Mouse (Mus musculus) thymus, postnatal 0 days (tissue): ENCODE results near the gene Rtn1. TPM values are rescaled to one million over a fixed set of nuclear protein-coding genes. Genes with fewer than 3 reads are reported as not detected.
A peak's percentile ranks its signal among the peaks of the same experiment; 100 is the strongest.

Experiments used
- DNase-seq: peaks from one replicate; pipeline ENCODE4 v3.0.0-alpha.2; 2015; ENCODE audit warnings: low spot score
- polyA plus RNA-seq: library from polyadenylated mRNA; unstranded; fragments of >200 nt; fragmentation: Nextera tagmentation; extraction: Ambion mirVana; gene quantifications from 2 replicates; pipeline ENCODE4 v1.2.1, GENCODE M21; 2015

The Rtn1 gene
- polyA plus RNA-seq, 1 experiment from 2014 or later: 0.75 TPM

GRCm38 (mm10) chr12:72279129-72279875 is 129.6 kb downstream of the Rtn1 start:
- no peak for DNase-seq

DNA sequence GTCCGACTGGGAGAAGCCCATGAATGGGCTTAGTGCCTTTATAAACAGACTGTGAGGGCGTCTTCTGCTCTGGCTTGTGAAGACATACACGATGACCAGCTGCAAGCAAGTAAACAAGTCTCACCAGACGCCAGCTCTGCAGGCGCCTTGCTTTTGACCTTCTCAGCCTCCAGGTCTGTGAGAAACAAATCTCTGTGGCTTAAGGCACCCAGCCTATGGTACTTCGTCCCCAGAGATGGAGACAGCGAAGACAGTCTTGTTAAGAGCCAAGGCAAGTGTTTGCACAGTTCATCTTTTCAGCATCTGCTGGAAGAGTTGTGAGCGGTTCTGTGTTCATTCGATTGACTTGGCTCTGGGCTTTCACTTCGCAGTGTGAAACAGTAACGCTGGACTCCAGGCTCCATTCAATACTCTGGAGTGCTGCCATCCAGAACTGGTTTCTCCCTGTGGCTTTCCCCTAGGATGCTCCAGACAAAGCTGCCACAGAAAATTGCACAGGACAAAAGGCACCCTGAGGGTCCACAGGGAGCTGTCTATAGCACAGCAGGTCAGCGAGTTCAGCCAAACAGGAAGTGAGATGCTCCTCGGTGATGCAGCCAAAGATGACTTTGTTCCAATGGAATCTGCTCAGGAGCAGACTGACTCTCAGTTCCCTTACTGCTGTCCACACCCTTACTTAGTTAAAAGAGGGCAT is 135.0 kb downstream of the Rtn1 start:
- no peak for DNase-seq

DNA sequence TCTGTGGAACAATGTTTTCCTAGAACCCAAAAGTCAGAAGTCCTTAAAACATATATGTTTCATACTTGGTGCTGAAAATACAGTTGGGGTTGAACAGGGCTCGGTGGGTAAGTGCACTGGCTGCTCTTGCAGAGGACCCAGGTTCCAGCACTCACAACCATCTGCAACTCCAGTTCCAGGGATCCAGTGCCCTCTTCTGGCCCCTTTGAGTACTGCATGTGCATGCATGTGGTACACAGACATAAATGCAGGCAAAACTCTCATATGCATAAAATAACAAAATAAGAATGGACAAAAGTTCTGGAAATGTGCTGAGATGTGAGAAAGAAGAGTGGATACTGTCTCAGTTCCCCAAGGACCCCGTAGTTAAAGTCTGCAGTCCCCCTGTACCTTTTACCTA is 141.2 kb downstream of the Rtn1 start:
- DNase-seq: no peak

DNA sequence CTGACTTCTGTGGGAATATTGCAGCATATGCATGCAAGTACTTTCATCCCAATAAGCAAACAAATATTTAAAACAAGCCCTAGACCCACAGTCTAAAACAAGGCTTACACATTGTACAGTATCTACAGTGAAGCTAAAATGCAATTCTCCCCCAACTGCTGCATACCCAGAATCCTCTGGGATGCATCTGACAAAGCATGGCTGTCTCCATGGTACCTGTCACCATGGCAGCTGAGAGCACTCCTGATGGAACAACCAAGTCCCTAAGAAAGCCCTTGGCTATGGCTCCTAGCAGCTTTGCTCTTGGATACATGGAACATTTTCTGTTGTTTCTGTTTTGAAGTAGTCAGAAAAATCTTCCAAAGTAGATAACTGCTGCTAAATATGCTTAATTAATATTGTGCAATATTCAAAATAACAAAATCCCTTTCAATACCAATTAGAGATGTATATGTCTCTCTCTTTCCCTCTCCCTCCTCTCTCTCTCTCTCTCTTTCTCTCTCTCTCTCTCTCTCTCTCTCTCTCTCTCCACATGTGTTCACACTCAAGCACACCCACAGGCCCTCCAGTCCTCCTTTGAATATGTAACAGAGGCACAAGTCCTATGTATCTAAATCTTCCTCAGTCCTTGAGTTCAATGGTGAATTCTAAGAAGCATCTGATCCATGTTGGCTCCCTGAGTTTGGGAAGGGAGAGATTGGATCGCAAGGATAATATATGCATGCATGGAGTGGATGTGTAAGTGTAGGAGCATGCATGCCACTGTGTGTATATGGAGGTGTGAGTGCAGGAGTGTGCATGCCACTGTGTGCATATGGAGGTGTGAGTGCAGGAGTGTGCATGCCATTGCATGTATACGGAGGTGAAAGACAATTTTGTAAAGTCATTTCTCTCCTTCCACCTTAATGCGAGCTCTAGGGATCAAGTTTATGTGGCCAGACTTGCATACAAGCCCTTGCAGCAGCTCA is 143.3 kb downstream of the Rtn1 start:
- DNase-seq: no peak

DNA sequence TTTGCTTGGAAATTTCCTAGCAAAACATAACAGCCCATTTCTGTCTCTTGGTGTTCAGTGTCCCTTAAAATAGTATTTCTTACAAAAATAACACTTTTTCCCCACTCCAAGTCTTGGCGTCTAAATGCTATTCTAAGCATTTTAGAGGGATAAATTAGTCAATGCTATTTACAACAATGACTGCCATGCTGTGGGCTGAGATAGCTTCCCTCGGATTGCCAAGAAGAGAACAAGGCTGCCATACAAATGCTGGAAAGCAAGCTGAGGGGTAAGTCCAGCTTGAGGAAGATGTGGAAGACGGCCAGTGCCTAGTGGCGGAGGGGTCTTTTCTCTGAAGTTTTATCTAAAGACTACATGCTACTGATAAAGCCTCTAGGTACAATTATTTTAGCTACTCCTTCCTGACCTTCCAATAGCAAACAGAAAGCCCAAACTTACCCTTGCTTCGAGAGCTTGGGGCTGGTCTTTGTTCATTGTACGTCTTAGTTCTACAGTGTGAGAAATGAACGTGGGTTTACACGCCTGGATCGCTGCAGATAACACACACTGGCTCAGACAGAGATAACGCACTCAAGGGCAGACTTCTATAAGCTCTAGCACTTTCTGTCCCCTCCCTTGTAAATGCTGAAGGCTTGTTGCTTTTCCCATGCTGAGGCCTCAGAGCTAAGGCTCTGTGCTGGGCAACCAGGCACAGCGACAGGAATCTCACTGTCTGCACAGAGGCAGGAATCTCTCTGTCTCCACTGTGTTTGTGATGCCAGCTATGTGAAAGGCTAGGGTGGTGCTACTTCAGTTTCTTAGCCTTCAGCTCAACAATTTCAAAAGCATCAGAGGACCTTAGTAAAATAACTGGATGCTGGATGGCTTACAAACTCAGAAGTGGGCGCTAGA is 145.4 kb downstream of the Rtn1 start:
- no peak for DNase-seq

GRCm38 (mm10) chr12:72257000-72257399 is 151.9 kb downstream of the Rtn1 start:
- no peak for DNase-seq

- no peak for DNase-seq
Observed at GRCm38 (mm10) chr12:72253040-72253439, 155.8 kb downstream of the Rtn1 start.

GRCm38 (mm10) chr12:72251890-72252445 is 156.9 kb downstream of the Rtn1 start:
- DNase-seq: no peak

DNA sequence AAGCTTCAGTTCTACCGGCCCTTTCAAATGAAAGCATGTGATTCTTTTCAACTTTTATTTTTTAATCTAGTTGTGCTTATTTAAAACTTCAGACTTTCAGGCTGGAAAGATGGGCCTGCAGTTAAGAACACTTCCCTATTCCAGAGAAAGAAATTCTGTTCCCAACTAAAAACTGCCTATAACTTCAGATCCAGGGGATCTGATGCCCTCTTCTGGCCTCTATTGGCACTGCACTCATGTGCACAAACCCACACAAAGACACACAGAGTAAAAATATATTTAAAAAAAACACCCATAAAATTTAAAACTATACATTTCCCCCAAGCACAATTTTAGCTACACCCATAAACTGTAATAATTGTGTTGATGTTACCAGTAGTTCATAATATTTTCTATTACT is 163.9 kb downstream of the Rtn1 start:
- DNase-seq: no peak

DNA sequence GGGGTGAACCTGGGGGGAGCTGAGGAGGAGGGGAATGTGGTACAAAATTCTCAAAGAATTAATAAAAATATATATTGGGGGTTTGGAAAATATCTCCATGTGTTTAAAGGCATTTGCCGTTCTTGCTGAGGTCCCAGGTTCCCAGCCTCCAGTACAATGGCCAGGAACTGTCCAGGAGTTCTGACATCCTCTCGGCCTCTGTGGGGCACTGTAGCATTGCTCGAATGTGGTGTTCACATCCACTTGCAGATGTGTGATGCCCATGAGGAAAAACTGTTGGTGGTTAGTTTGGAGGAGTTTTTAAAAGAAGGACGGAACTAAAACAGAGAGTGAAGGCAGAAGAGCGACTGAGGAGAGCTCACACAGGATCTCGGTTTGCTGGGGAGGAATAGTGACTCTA is 166.0 kb downstream of the Rtn1 start:
- no peak for DNase-seq

- no peak for DNase-seq
Observed at GRCm38 (mm10) chr12:72240506-72240905, 168.3 kb downstream of the Rtn1 start.

GRCm38 (mm10) chr12:72239230-72239894 is 169.5 kb downstream of the Rtn1 start:
- no peak for DNase-seq

DNA sequence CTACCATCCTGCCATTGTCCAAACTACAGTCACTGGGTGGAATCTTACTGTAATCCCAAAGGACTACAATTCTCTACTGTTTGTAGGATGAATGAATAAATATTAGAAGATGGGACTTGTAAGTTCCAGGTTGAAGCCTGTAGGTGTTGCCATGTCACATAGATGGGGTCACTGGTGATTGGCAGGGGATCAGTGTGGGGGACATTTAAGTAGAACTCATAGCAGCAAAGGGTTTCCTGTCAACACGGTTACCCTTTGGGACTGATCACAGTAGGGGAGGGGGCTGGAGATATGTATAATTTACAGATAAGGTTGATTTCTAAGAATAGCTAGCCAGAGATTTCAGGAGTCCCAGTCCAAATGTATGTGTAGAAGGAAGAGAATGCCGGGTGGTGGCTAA is 171.6 kb downstream of the Rtn1 start:
- DNase-seq: no peak

DNA sequence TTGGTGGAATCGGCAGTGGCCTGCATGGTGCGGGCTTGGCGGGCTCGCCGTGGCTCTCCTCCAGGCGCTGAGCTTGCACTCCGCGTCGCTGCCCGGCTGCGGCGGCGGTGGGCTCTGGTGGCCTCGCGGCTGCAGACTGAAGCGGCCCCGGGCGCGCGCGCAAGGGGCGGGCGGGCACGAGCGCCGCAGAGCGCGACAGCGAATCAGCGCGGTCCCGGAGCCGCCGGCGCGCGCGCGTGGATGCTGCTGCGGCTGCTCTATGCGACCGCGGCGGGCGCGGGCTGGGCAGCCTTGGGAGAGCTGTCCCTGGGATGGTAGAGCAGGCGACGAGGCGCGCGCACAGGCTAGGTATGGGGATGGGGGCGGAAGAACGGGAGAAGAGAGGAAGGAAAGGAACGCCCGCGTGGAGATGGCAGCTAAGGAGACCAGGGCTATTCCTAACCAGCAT is 172.3 kb downstream of the Rtn1 start:
- peak; percentile 11 for DNase-seq

DNA sequence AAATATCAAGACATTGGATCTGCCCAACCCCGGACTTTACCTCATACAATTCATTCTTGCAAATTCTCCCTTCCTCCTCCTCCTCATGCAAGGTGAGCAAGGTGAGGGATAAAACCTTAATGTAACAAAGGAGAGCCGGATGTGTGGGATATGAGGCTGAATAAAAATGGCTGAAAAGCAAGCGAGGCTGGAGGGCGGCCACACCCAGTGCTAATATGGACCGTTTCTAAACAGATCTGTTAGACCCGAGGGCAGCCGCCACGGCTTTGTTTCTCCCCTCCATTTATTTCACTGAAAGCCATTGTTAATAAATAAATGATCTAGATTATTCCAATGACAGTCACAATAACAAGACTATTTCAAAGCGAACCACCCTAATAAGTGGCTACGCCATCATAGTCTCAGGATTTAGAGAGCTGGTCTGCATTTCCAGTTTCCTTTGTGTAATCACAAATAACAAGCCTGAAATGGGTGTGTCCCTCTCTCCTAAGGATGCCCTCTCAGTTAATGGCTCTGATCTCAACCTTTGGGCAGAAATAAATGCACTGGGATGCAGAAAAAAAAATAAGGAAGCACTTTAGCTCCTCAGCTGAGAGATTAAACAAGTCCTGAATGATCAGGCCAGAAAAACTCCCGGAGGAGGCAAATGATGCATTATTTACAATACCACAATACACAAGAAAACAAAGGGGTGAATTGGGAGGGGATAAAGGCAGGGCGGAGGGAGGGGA is 173.1 kb downstream of the Rtn1 start:
- DNase-seq: no peak

GRCm38 (mm10) chr12:72234966-72235365 is 173.9 kb downstream of the Rtn1 start:
- DNase-seq: no peak

DNA sequence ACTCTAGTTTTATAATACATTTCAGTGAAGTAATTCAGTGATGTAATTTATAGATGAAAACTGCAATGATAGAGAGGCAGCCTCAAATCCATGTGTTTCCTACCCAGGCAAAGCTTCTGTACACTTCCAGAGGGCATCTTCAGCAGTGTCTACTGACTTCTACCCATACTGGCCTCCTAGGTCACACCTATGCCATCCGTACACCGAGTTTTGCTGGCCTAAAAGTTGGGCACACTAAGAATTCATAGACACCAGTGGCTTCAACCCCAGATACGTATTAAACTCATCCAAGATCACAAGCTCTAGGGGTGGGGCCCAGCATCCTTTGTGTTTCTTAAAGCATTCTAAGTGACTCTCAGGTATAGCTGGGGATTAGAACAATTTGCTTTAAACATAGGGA is 174.7 kb downstream of the Rtn1 start:
- no peak for DNase-seq

GRCm38 (mm10) chr12:72232826-72233790 is 175.7 kb downstream of the Rtn1 start:
- DNase-seq: no peak
